Mouse (Mus musculus): ENCODE data around the gene Pla2g1b. TPM values are rescaled to one million over a fixed set of nuclear protein-coding genes. Genes with fewer than 3 reads are reported as not detected.
"Not testable (repeated sequence)": the region's sequence is repeated elsewhere in the genome, so short reads cannot be mapped to it uniquely, and the experiment has no call there.

Pla2g1b gene
- polyA plus RNA-seq, 1 experiment from 2014 or later, result 0.58 TPM

DNA sequence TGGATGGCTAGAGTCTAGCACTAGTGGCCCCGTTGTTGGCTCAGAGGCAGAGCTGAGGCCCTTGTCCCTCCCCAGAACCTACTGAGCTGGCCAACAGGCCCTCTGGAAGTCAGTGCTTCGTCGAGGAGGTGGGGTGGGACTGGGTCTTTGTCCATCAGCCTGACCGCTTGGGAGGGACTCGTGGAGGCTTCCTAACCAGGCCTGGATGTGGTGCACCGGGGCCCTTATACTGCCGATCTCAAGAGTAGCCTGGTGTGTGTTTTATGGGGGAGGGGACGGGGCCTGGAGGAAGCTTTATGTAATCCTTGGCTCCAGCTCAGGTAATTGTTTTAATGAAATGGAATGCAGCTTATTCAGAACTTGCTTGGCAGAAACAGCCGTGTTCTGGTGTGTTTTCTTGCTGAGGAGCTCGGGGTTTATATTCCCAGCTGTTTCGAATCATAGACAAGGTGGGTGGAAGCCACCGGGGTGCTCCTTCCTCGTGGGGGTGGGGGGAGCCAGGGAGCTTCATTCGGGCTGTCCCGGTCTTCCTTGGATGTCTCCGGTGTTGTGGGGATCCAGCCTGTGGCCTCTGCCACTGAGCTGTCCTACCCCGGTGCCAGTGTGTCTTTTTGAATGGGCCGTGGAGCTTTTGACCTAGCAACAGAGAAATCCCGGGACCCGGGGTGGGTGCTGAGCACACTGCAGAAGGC, 49.0 kb downstream of the Pla2g1b start:
- Histone ChIP-seq H3K4me2 (ENCODE audit: low read depth, low read length) (no peak overlapping the region), H3K27ac (ENCODE audit: low read depth, low read length) (peak overlapping the region; percentile 48), H3K4me1 (ENCODE audit: control insufficient read depth, insufficient read depth, low read length) (peaks cover 12% of the 10 kb centered on the region; the same call in 1 of the 2 replicates), H3K4me3 (ENCODE audit: low read depth, low read length) (no peak overlapping the region), H3K9ac (replicated peaks; ENCODE audit: low read depth, low read length) (no peak overlapping the region), H3K27me3 (ENCODE audit: control insufficient read depth, insufficient read depth, low read length) (no peaks in the 10 kb centered on the region), H3K36me3 (ENCODE audit: control insufficient read depth, insufficient read depth, low read length) (no peaks in the 10 kb centered on the region), H3K9me3 (ENCODE audit: control insufficient read depth, low read length) (no peaks in the 10 kb centered on the region)
- 69% methylated on average over 20 of the region's 20 CpGs for WGBS
- no peak for ATAC-seq (ENCODE audit: low read depth)

- H3K27me3 ChIP-seq (ENCODE audit: control insufficient read depth, insufficient read depth, low read length), result no peaks in the 10 kb centered on the region
- H3K27ac ChIP-seq (ENCODE audit: low read depth, low read length), result 0 out of 2 replicates have a peak overlapping the region, but pooled peaks have one; percentile 23
- H3K36me3 ChIP-seq (ENCODE audit: control insufficient read depth, insufficient read depth, low read length), result no peaks in the 10 kb centered on the region
- H3K9me3 ChIP-seq (ENCODE audit: control insufficient read depth, low read length), result no peaks in the 10 kb centered on the region
- H3K4me1 ChIP-seq (ENCODE audit: control insufficient read depth, insufficient read depth, low read length), result peaks cover 11% of the 10 kb centered on the region; the same call in 1 of the 2 replicates
- 79% methylated on average over 32 of the region's 32 CpGs for WGBS
- no peak overlapping the region for H3K4me3 ChIP-seq (ENCODE audit: low read depth, low read length)
- no peak for ATAC-seq (ENCODE audit: low read depth)
- no peak overlapping the region for H3K9ac ChIP-seq (replicated peaks; ENCODE audit: low read depth, low read length)
- H3K4me2 ChIP-seq (ENCODE audit: low read depth, low read length), result no peak overlapping the region
Measured at GRCm38 (mm10) chr5:115516081-115516907, 50.2 kb downstream of the Pla2g1b start.

DNA sequence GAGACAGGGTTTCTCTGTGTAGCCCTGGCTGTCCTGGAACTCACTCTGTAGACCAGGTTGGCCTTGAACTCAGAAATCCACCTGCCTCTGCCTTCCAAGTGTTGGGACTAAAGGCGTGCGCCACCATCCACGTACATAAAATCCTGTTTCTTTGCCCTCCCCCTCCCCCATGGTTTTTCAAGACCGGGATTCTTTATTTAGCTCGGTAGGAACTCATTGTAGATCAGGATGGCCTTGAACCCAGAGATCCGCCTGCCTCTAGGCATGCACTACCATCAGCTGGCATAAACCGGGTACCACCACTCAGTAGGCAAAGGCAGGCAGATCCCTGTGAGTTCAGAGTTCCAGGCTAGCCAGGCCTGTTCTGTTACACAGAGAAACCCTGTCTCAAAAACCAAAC, 50.8 kb downstream of the Pla2g1b start:
- no peaks in the 10 kb centered on the region for H3K27me3 ChIP-seq (ENCODE audit: control insufficient read depth, insufficient read depth, low read length)

GRCm38 (mm10) chr5:115517501-115517900, 51.4 kb downstream of the Pla2g1b start:
- H3K27ac ChIP-seq (ENCODE audit: low read depth, low read length), result no peak overlapping the region
- no peaks in the 10 kb centered on the region for H3K36me3 ChIP-seq (ENCODE audit: control insufficient read depth, insufficient read depth, low read length)
- H3K4me2 ChIP-seq (ENCODE audit: low read depth, low read length), result no peak overlapping the region
- no peaks in the 10 kb centered on the region for H3K9me3 ChIP-seq (ENCODE audit: control insufficient read depth, low read length)
- H3K4me1 ChIP-seq (ENCODE audit: control insufficient read depth, insufficient read depth, low read length), result peaks cover 11% of the 10 kb centered on the region; the same call in 1 of the 2 replicates
- ATAC-seq (ENCODE audit: low read depth), result no peak
- H3K4me3 ChIP-seq (ENCODE audit: low read depth, low read length), result no peak overlapping the region
- no peak overlapping the region for H3K9ac ChIP-seq (replicated peaks; ENCODE audit: low read depth, low read length)
- 93% methylated on average over 9 of the region's 9 CpGs for WGBS
- H3K27me3 ChIP-seq (ENCODE audit: control insufficient read depth, insufficient read depth, low read length), result no peaks in the 10 kb centered on the region

More for the DNA sequence above, 50.8 kb downstream of the Pla2g1b start:
- WGBS, result 91% methylated on average over 7 of the region's 7 CpGs
- H3K27ac ChIP-seq (ENCODE audit: low read depth, low read length), result no peak overlapping the region
- no peaks in the 10 kb centered on the region for H3K9me3 ChIP-seq (ENCODE audit: control insufficient read depth, low read length)
- H3K4me3 ChIP-seq (ENCODE audit: low read depth, low read length), result no peak overlapping the region
- no peak for ATAC-seq (ENCODE audit: low read depth)
- no peaks in the 10 kb centered on the region for H3K36me3 ChIP-seq (ENCODE audit: control insufficient read depth, insufficient read depth, low read length)
- peaks cover 11% of the 10 kb centered on the region; the same call in 1 of the 2 replicates for H3K4me1 ChIP-seq (ENCODE audit: control insufficient read depth, insufficient read depth, low read length)
- no peak overlapping the region for H3K4me2 ChIP-seq (ENCODE audit: low read depth, low read length)
- no peak overlapping the region for H3K9ac ChIP-seq (replicated peaks; ENCODE audit: low read depth, low read length)

GRCm38 (mm10) chr5:115518214-115518613, 52.2 kb downstream of the Pla2g1b start:
- not testable (repeated sequence) for ATAC-seq (ENCODE audit: low read depth); H3K27me3 ChIP-seq (ENCODE audit: control insufficient read depth, insufficient read depth, low read length); H3K9me3 ChIP-seq (ENCODE audit: control insufficient read depth, low read length); H3K4me3 ChIP-seq (ENCODE audit: low read depth, low read length); H3K36me3 ChIP-seq (ENCODE audit: control insufficient read depth, insufficient read depth, low read length); H3K4me2 ChIP-seq (ENCODE audit: low read depth, low read length); H3K9ac ChIP-seq (replicated peaks; ENCODE audit: low read depth, low read length); H3K27ac ChIP-seq (ENCODE audit: low read depth, low read length)
- H3K4me1 ChIP-seq (ENCODE audit: control insufficient read depth, insufficient read depth, low read length), result peaks cover 11% of the 10 kb centered on the region; the same call in 1 of the 2 replicates
- 98% methylated on average over 6 of the region's 8 CpGs for WGBS

- peaks cover 3% of the 10 kb centered on the region; the same call in 1 of the 2 replicates for H3K4me1 ChIP-seq (ENCODE audit: control insufficient read depth, insufficient read depth, low read length)
- no peak overlapping the region for H3K27ac ChIP-seq (ENCODE audit: low read depth, low read length)
- no peaks in the 10 kb centered on the region for H3K9me3 ChIP-seq (ENCODE audit: control insufficient read depth, low read length)
- no peaks in the 10 kb centered on the region for H3K27me3 ChIP-seq (ENCODE audit: control insufficient read depth, insufficient read depth, low read length)
- no peak overlapping the region for H3K4me3 ChIP-seq (ENCODE audit: low read depth, low read length)
- ATAC-seq (ENCODE audit: low read depth), result no peak
- no peak overlapping the region for H3K9ac ChIP-seq (replicated peaks; ENCODE audit: low read depth, low read length)
- no peaks in the 10 kb centered on the region for H3K36me3 ChIP-seq (ENCODE audit: control insufficient read depth, insufficient read depth, low read length)
- WGBS, result 86% methylated on average over 21 of the region's 21 CpGs
- no peak overlapping the region for H3K4me2 ChIP-seq (ENCODE audit: low read depth, low read length)
Measured at GRCm38 (mm10) chr5:115520325-115520869, 54.3 kb downstream of the Pla2g1b start.

DNA sequence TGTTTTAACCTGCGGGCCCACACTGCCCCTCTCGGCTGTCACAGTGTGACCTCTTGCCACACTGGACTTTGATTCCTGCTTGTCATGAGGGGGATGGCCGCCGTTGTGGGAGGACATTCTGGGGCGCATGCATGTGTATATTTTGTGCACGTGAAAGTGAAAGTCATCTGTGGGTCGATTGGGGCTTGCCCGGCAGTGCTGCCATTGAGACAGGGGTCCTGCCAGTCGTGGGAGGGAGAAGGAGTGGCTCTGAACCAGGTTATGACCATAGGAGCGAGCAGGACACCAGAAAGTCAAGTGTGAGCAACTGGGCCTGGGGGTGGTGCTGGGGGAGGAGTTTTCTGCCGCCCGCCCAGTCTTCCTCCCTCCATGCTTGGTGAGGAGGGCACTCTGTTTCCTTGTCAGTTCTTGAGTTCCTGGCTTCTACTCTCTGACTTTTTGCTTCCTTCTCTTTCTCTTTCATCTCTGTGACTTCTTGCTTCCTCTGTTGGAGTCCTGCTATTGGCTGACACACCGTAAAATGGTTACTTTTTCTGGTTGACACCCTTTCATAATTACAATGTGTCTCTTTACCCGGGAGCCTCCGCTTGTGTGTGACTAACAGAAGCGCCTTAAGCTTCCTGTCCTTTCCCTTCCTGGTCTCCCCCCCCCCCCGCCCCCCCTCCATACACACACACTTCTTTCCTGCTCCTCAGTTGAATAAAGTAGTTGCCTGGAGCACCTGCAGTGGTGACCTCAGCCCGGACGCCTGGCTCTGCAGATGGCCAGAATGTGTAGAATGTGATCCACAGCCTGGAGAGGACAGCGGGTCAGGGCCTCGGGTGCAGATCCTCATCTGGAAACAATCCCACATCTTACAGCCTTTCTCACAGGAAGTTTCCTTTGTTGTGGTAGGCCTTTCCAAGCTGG, 55.7 kb downstream of the Pla2g1b start:
- H3K9me3 ChIP-seq (ENCODE audit: control insufficient read depth, low read length), result no peaks in the 10 kb centered on the region

GRCm38 (mm10) chr5:115522531-115522930, 56.5 kb downstream of the Pla2g1b start:
- 90% methylated on average over 4 of the region's 4 CpGs for WGBS
- Histone ChIP-seq H3K4me1 (ENCODE audit: control insufficient read depth, insufficient read depth, low read length) (peaks cover 3% of the 10 kb centered on the region; the same call in 1 of the 2 replicates), H3K27me3 (ENCODE audit: control insufficient read depth, insufficient read depth, low read length) (no peaks in the 10 kb centered on the region), H3K9ac (replicated peaks; ENCODE audit: low read depth, low read length) (no peak overlapping the region), H3K36me3 (ENCODE audit: control insufficient read depth, insufficient read depth, low read length) (no peaks in the 10 kb centered on the region), H3K27ac (ENCODE audit: low read depth, low read length) (no peak overlapping the region), H3K9me3 (ENCODE audit: control insufficient read depth, low read length) (no peaks in the 10 kb centered on the region), H3K4me2 (ENCODE audit: low read depth, low read length) (no peak overlapping the region), H3K4me3 (ENCODE audit: low read depth, low read length) (no peak overlapping the region)
- no peak for ATAC-seq (ENCODE audit: low read depth)

More for the DNA sequence above, 55.7 kb downstream of the Pla2g1b start:
- H3K4me2 ChIP-seq (ENCODE audit: low read depth, low read length), result no peak overlapping the region
- no peak overlapping the region for H3K9ac ChIP-seq (replicated peaks; ENCODE audit: low read depth, low read length)
- 67% methylated on average over 21 of the region's 21 CpGs for WGBS
- H3K27me3 ChIP-seq (ENCODE audit: control insufficient read depth, insufficient read depth, low read length), result no peaks in the 10 kb centered on the region
- ATAC-seq (ENCODE audit: low read depth), result no peak
- no peaks in the 10 kb centered on the region for H3K36me3 ChIP-seq (ENCODE audit: control insufficient read depth, insufficient read depth, low read length)
- H3K4me3 ChIP-seq (ENCODE audit: low read depth, low read length), result no peak overlapping the region
- no peak overlapping the region for H3K27ac ChIP-seq (ENCODE audit: low read depth, low read length)
- peaks cover 3% of the 10 kb centered on the region; the same call in 1 of the 2 replicates for H3K4me1 ChIP-seq (ENCODE audit: control insufficient read depth, insufficient read depth, low read length)

All from neural tube, embryonic 14.5 days (tissue).